Mouse (Mus musculus) forebrain, embryonic 10.5 days (tissue): Measurements from ENCODE around the gene Lgr5. TPM values are rescaled to one million over a fixed set of nuclear protein-coding genes. Genes with fewer than 3 reads are reported as not detected.

Source experiments
- DNase-seq: peaks from one replicate; pipeline ENCODE4 v3.0.0-alpha.2; 2017; ENCODE audit warnings: low spot score; ENCODE audit errors: extremely low spot score
- H3K27ac ChIP-seq: fragments of 300-500 bp; sonication (generic); 2 replicates; pipeline ENCODE4 v1.5.1; 2016; ENCODE audit warnings: mild to moderate bottlenecking
- H3K27me3 ChIP-seq: fragments of 300-500 bp; sonication (generic); 2 replicates; pipeline ENCODE4 v1.6.1; 2016; ENCODE audit warnings: mild to moderate bottlenecking; ENCODE audit not compliant: poor library complexity, severe bottlenecking
- H3K36me3 ChIP-seq: fragments of 300-500 bp; sonication (generic); replicated peaks from 2 replicates; pipeline ENCODE4 v1.6.1; 2016; ENCODE audit warnings: mild to moderate bottlenecking, moderate library complexity
- H3K4me1 ChIP-seq: fragments of 300-500 bp; sonication (generic); 2 replicates; pipeline ENCODE4 v1.6.1; 2016
- H3K4me3 ChIP-seq: fragments of 300-500 bp; sonication (generic); 2 replicates; pipeline ENCODE4 v1.5.1; 2016; ENCODE audit warnings: mild to moderate bottlenecking, moderate library complexity
- H3K9me3 ChIP-seq: fragments of 300-500 bp; sonication (generic); 2 replicates; pipeline ENCODE4 v1.6.1; 2016; ENCODE audit warnings: mild to moderate bottlenecking, moderate library complexity
- WGBS: fragments of 180-500 bp; shearing (Covaris S2); methylation state at CpG from one replicate; pipeline ENCODE4 v1.1.7; 2016; 5-methylcytosine and 5-hydroxymethylcytosine counted together
- polyA plus RNA-seq: library from polyadenylated mRNA; unstranded; fragments of >200 nt; fragmentation: Nextera tagmentation; extraction: Ambion mirVana; gene quantifications from 2 replicates; pipeline ENCODE4 v1.2.1, GENCODE M21; 2016

Lgr5 gene
- polyA plus RNA-seq, 1 experiment from 2014 or later = 2.2 TPM

- no peak for DNase-seq
- peaks cover 4% of the 10 kb centered on the region; the same call in 1 of the 2 replicates for H3K9me3 ChIP-seq
- no peak overlapping the region for H3K27ac ChIP-seq
- H3K27me3 ChIP-seq = peaks cover 98% of the 10 kb centered on the region
- 90% methylated on average over 5 of the region's 5 CpGs for WGBS
- no peaks in the 10 kb centered on the region for H3K36me3 ChIP-seq
- no peak overlapping the region for H3K4me3 ChIP-seq
- peaks cover 15% of the 10 kb centered on the region for H3K4me1 ChIP-seq
These were observed 23.6 kb downstream of the Lgr5 start for GRCm38 (mm10) chr10:115563961-115564360.

- no peaks in the 10 kb centered on the region for H3K36me3 ChIP-seq
These were observed 24.5 kb downstream of the Lgr5 start for GRCm38 (mm10) chr10:115562911-115563686.

GRCm38 (mm10) chr10:115561136-115561880 is 26.3 kb downstream of the Lgr5 start:
- 69% methylated on average over 12 of the region's 12 CpGs for WGBS
- H3K27me3 ChIP-seq = peaks cover 98% of the 10 kb centered on the region

More at GRCm38 (mm10) chr10:115562911-115563686, 24.5 kb downstream of the Lgr5 start:
- Histone ChIP-seq H3K27ac (no peak overlapping the region), H3K27me3 (peaks cover 98% of the 10 kb centered on the region), H3K4me1 (peaks cover 15% of the 10 kb centered on the region), H3K9me3 (peaks cover 4% of the 10 kb centered on the region; the same call in 1 of the 2 replicates), H3K4me3 (no peak overlapping the region)
- 86% methylated on average over 4 of the region's 4 CpGs for WGBS
- no peak for DNase-seq

GRCm38 (mm10) chr10:115556738-115557242 is 30.8 kb downstream of the Lgr5 start:
- peaks cover 28% of the 10 kb centered on the region for H3K4me1 ChIP-seq
- H3K4me3 ChIP-seq = peak overlapping the region; percentile 18; the same call in 1 of the 2 replicates
- WGBS = 17% methylated on average over 12 of the region's 12 CpGs
- H3K27ac ChIP-seq = no peak overlapping the region
- H3K27me3 ChIP-seq = peaks cover 83% of the 10 kb centered on the region
- DNase-seq = peak; percentile 25
- H3K36me3 ChIP-seq = no peaks in the 10 kb centered on the region
- no peaks in the 10 kb centered on the region for H3K9me3 ChIP-seq

More at GRCm38 (mm10) chr10:115561136-115561880, 26.3 kb downstream of the Lgr5 start:
- no peak for DNase-seq
- no peak overlapping the region for H3K27ac ChIP-seq
- no peaks in the 10 kb centered on the region for H3K36me3 ChIP-seq
- no peaks in the 10 kb centered on the region for H3K9me3 ChIP-seq
- H3K4me1 ChIP-seq = peaks cover 27% of the 10 kb centered on the region
- H3K4me3 ChIP-seq = no peak overlapping the region

GRCm38 (mm10) chr10:115555191-115555765 is 32.3 kb downstream of the Lgr5 start:
- Histone ChIP-seq H3K4me1 (peaks cover 17% of the 10 kb centered on the region), H3K9me3 (no peaks in the 10 kb centered on the region), H3K27ac (no peak overlapping the region), H3K27me3 (peaks cover 69% of the 10 kb centered on the region), H3K36me3 (no peaks in the 10 kb centered on the region), H3K4me3 (no peak overlapping the region)
- 68% methylated on average over 2 of the region's 2 CpGs for WGBS
- no peak for DNase-seq

GRCm38 (mm10) chr10:115553352-115554113 is 34.0 kb downstream of the Lgr5 start:
- H3K4me3 ChIP-seq = no peak overlapping the region
- peaks cover 17% of the 10 kb centered on the region for H3K4me1 ChIP-seq
- no peak overlapping the region for H3K27ac ChIP-seq
- H3K36me3 ChIP-seq = no peaks in the 10 kb centered on the region
- H3K9me3 ChIP-seq = no peaks in the 10 kb centered on the region
- WGBS = 80% methylated on average over 11 of the region's 11 CpGs
- DNase-seq = no peak
- peaks cover 52% of the 10 kb centered on the region for H3K27me3 ChIP-seq

GRCm38 (mm10) chr10:115551069-115551468 is 36.5 kb downstream of the Lgr5 start:
- DNase-seq = no peak
- no peak overlapping the region for H3K27ac ChIP-seq
- H3K9me3 ChIP-seq = no peaks in the 10 kb centered on the region
- peaks cover 27% of the 10 kb centered on the region for H3K27me3 ChIP-seq
- H3K4me1 ChIP-seq = 0 out of 2 replicates have a peak, but pooled peaks cover 4% of the 10 kb centered on the region
- no peaks in the 10 kb centered on the region for H3K36me3 ChIP-seq
- H3K4me3 ChIP-seq = no peak overlapping the region
- 91% methylated on average over 3 of the region's 3 CpGs for WGBS

- Histone ChIP-seq H3K9me3 (no peaks in the 10 kb centered on the region), H3K4me1 (0 out of 2 replicates have a peak, but pooled peaks cover 4% of the 10 kb centered on the region), H3K36me3 (no peaks in the 10 kb centered on the region), H3K27ac (no peak overlapping the region), H3K4me3 (no peak overlapping the region), H3K27me3 (peaks cover 19% of the 10 kb centered on the region)
- 72% methylated on average over 7 of the region's 7 CpGs for WGBS
- DNase-seq = no peak
These were observed 37.3 kb downstream of the Lgr5 start for GRCm38 (mm10) chr10:115550253-115550652.

- Histone ChIP-seq H3K4me3 (no peak overlapping the region), H3K4me1 (no peaks in the 10 kb centered on the region), H3K36me3 (no peaks in the 10 kb centered on the region), H3K27ac (no peak overlapping the region), H3K9me3 (no peaks in the 10 kb centered on the region), H3K27me3 (no peaks in the 10 kb centered on the region)
- WGBS = 89% methylated on average over 6 of the region's 6 CpGs
- no peak for DNase-seq
These were observed 44.7 kb downstream of the Lgr5 start for GRCm38 (mm10) chr10:115542917-115543316.

- Histone ChIP-seq H3K4me1 (no peaks in the 10 kb centered on the region), H3K27me3 (peaks cover 21% of the 10 kb centered on the region; the same call in 1 of the 2 replicates), H3K36me3 (no peaks in the 10 kb centered on the region), H3K27ac (no peak overlapping the region), H3K9me3 (no peaks in the 10 kb centered on the region), H3K4me3 (no peak overlapping the region)
- 80% methylated on average over 2 of the region's 2 CpGs for WGBS
- DNase-seq = no peak
These were observed 56.8 kb downstream of the Lgr5 start for GRCm38 (mm10) chr10:115530746-115531145.

GRCm38 (mm10) chr10:115529768-115530167 is 57.8 kb downstream of the Lgr5 start:
- WGBS = 84% methylated on average over 12 of the region's 12 CpGs
- DNase-seq = no peak
- Histone ChIP-seq H3K36me3 (no peaks in the 10 kb centered on the region), H3K27me3 (peaks cover 22% of the 10 kb centered on the region), H3K4me1 (no peaks in the 10 kb centered on the region), H3K27ac (no peak overlapping the region), H3K4me3 (no peak overlapping the region), H3K9me3 (no peaks in the 10 kb centered on the region)

- no peaks in the 10 kb centered on the region for H3K36me3 ChIP-seq
- no peaks in the 10 kb centered on the region for H3K9me3 ChIP-seq
- no peaks in the 10 kb centered on the region for H3K4me1 ChIP-seq
- H3K4me3 ChIP-seq = no peak overlapping the region
- no peak for DNase-seq
- H3K27me3 ChIP-seq = peaks cover 31% of the 10 kb centered on the region
- no peak overlapping the region for H3K27ac ChIP-seq
- WGBS = 76% methylated on average over 4 of the region's 4 CpGs
These were observed 58.7 kb downstream of the Lgr5 start for GRCm38 (mm10) chr10:115528892-115529291.
